Mouse (Mus musculus) intestine, embryonic 14.5 days (tissue): Measurements from ENCODE around the gene Efr3b. TPM values are rescaled to one million over a fixed set of nuclear protein-coding genes. Genes with fewer than 3 reads are reported as not detected.
"Not testable (repeated sequence)": the region's sequence is repeated elsewhere in the genome, so short reads cannot be mapped to it uniquely, and the experiment has no call there.

Experiments used
- ATAC-seq: fragments of 200-750 bp; cut with Nextera tagmentation; replicated peaks from 2 replicates; pipeline ENCODE4 v1.8.0; 2017; ENCODE audit warnings: low read depth, moderate number of reproducible peaks, moderate TSS enrichment, moderate library complexity; ENCODE audit not compliant: low FRiP score, low TSS enrichment
- DNase-seq: peaks from one replicate; pipeline ENCODE4 v3.0.0-alpha.2; 2018; ENCODE audit warnings: low spot score
- H3K27ac ChIP-seq: fragments of 300-500 bp; sonication (generic); 2 replicates; pipeline ENCODE4 v1.5.1; 2014; ENCODE audit warnings: low read depth, mild to moderate bottlenecking, control low read depth
- H3K27me3 ChIP-seq: fragments of 300-500 bp; sonication (generic); replicated peaks from 2 replicates; pipeline ENCODE4 v1.6.1; 2014; ENCODE audit warnings: low read length, control low read depth; ENCODE audit not compliant: control insufficient read depth, insufficient read depth
- H3K36me3 ChIP-seq: fragments of 300-500 bp; sonication (generic); 2 replicates; pipeline ENCODE4 v1.6.1; 2014; ENCODE audit warnings: low read length, control low read depth; ENCODE audit not compliant: control insufficient read depth, insufficient read depth
- H3K4me1 ChIP-seq: fragments of 300-500 bp; sonication (generic); replicated peaks from 2 replicates; pipeline ENCODE4 v1.6.1; 2014; ENCODE audit warnings: low read length, control low read depth, mixed read lengths; ENCODE audit not compliant: control insufficient read depth, insufficient read depth
- H3K4me2 ChIP-seq: fragments of 300-500 bp; sonication (generic); 2 replicates; pipeline ENCODE4 v1.6.1; 2014; ENCODE audit warnings: low read length
- H3K4me3 ChIP-seq: fragments of 300-500 bp; sonication (generic); 2 replicates; pipeline ENCODE4 v1.5.1; 2014; ENCODE audit warnings: low read depth, low read length, control low read depth, mixed read lengths
- H3K9ac ChIP-seq: fragments of 300-500 bp; sonication (generic); 2 replicates; pipeline ENCODE4 v1.6.1; 2014; ENCODE audit warnings: mild to moderate bottlenecking, low read length
- H3K9me3 ChIP-seq: fragments of 300-500 bp; sonication (generic); 2 replicates; pipeline ENCODE4 v1.6.1; 2016; ENCODE audit warnings: low read length, control low read depth; ENCODE audit not compliant: control insufficient read depth
- WGBS: fragments of 180-500 bp; shearing (Covaris S2); extraction: QIAGEN DNeasy Blood & Tissue Kit; methylation state at CpG from one replicate; pipeline ENCODE4 v1.1.7; 2014; 5-methylcytosine and 5-hydroxymethylcytosine counted together
- polyA plus RNA-seq: library from polyadenylated mRNA; unstranded; fragments of >200 nt; fragmentation: Nextera tagmentation; extraction: Ambion mirVana; gene quantifications from 2 replicates; pipeline ENCODE4 v1.2.1, GENCODE M21; 2014

Gene Efr3b
- polyA plus RNA-seq, 1 experiment from 2014 or later: 3.2 TPM

DNA sequence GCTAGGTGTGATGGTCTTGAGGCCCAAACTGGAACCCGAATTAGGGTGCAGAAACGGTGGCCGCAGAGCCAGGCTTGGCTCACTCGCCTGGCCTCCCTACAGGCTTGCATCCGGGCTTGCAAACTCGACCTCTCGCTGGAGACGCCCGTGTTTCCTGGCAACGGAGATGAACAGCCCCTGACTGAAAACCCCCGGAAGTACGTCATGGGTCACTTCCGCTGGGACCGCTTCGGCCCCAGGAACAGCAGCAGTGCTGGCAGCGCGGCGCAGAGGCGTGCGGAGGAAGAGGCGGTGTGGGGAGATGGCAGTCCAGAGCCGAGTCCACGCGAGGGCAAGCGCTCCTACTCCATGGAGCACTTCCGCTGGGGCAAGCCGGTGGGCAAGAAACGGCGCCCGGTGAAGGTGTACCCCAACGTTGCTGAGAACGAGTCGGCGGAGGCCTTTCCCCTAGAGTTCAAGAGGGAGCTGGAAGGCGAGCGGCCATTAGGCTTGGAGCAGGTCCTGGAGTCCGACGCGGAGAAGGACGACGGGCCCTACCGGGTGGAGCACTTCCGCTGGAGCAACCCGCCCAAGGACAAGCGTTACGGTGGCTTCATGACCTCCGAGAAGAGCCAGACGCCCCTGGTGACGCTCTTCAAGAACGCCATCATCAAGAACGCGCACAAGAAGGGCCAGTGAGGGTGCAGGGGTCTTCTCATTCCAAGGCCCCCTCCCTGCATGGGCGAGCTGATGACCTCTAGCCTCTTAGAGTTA lies 78.7 kb downstream of the Efr3b start:
- ATAC-seq: peak; percentile 95
- Histone ChIP-seq H3K4me1 (0 out of 2 replicates have a peak, but pooled peaks cover 5% of the 10 kb centered on the region), H3K27ac (peak overlapping the region; percentile 89), H3K4me2 (peak overlapping the region; percentile 82), H3K36me3 (no peaks in the 10 kb centered on the region), H3K9me3 (no peaks in the 10 kb centered on the region), H3K9ac (peak overlapping the region; percentile 67), H3K27me3 (peaks cover 3% of the 10 kb centered on the region), H3K4me3 (peak overlapping the region; percentile 55)
- 2% methylated on average over 51 of the region's 53 CpGs for WGBS
- peak; percentile 91 for DNase-seq

DNA sequence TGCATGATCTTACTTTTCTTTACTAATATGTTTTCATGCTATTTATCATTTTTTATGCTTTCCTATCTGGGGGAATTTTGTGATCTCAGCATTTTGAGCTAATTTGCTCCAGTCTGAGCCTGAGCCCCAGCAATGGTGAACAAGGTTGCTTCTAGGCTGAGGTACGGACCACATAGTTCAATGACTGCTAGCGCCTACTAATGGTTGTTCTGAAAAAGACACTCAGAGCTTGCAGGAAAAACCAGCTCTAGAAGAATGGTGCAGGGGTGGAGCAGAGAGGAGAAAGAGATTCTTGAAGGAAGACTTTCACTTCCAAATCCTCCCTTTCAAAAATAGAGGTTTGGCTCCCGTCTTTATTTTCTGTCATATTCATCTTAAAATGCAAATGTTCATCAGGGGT lies 82.4 kb downstream of the Efr3b start:
- H3K27ac ChIP-seq: no peak overlapping the region
- 0 out of 2 replicates have a peak, but pooled peaks cover 5% of the 10 kb centered on the region for H3K4me1 ChIP-seq
- no peak overlapping the region for H3K9ac ChIP-seq
- no peaks in the 10 kb centered on the region for H3K36me3 ChIP-seq
- DNase-seq (no peak), ATAC-seq (no peak)
- no peak overlapping the region for H3K4me2 ChIP-seq
- 13% methylated on average over 3 of the region's 3 CpGs for WGBS
- no peaks in the 10 kb centered on the region for H3K9me3 ChIP-seq
- peaks cover 19% of the 10 kb centered on the region for H3K27me3 ChIP-seq
- H3K4me3 ChIP-seq: no peak overlapping the region

DNA sequence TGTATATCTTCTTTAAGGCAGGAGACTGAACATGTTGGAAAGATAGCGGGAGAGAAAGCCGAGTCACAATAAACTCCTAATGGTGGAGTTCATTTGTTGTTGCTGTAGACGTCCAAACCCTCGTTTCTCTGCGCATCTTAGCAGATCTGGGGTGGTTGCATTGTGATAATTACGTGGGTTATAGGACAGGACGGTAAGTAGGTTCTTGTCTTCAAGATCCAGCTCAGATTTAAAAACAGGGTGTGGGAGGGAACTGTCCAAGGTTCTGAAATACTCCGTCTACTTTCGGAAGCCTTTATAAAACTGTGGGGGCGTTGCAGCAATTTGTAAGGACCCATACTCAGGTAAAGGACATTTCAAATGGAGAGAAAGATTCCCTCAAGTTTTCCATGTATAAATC lies 83.3 kb downstream of the Efr3b start:
- DNase-seq (peak; percentile 67), ATAC-seq (no peak)
- H3K27ac ChIP-seq: no peak overlapping the region
- H3K36me3 ChIP-seq: no peaks in the 10 kb centered on the region
- no peaks in the 10 kb centered on the region for H3K9me3 ChIP-seq
- H3K9ac ChIP-seq: no peak overlapping the region
- 0 out of 2 replicates have a peak, but pooled peaks cover 1% of the 10 kb centered on the region for H3K4me1 ChIP-seq
- no peak overlapping the region for H3K4me3 ChIP-seq
- 27% methylated on average over 10 of the region's 10 CpGs for WGBS
- H3K4me2 ChIP-seq: no peak overlapping the region
- peaks cover 19% of the 10 kb centered on the region for H3K27me3 ChIP-seq

DNA sequence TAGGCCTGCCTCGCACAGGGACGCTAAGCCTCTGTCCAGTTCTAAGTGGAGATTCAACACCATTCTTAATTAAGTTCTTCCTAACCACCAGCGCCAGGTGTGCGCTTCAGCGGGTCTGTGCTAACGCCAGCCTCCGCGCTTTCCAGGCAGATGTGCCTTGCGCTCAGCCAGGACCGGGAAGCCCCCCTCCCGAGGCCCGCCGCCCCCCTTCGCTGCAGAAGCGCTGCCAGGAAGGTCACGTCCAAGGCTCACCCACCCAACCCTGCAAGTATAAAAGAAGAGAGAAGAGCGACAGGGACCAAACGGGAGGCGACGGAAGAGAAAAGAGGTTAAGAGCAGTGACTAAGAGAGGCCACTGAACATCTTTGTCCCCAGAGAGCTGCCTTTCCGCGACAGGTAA lies 84.1 kb downstream of the Efr3b start, which contains the start of gene Pomc:
TSS of gene Pomc (plus strand) at position 301 of the 400 bp plus-strand sequence.
- H3K27me3 ChIP-seq: peaks cover 19% of the 10 kb centered on the region

DNA sequence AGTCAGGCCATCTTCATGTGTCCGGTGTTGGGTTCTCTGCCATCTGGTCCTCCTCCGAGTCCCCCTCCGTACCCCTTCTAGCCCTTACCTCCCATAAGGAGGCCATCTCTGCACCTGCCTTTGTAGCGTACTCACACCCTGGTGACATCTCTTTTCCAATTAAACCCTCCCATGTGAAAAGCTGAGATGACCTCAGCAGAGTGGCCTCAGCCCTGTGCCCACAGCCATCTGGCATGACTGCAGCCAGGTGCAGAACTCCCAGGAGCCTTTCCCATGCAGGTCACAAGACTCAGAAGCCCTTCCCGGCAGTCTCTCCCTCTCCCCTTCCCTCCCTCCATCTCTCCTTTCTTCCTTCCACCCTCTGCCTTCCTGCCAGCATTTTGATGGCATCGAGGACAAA lies 91.2 kb downstream of the Efr3b start:
- Histone ChIP-seq H3K4me3 (no peak overlapping the region), H3K4me1 (no peaks in the 10 kb centered on the region), H3K4me2 (no peak overlapping the region), H3K9me3 (no peaks in the 10 kb centered on the region), H3K36me3 (no peaks in the 10 kb centered on the region), H3K27ac (no peak overlapping the region), H3K9ac (no peak overlapping the region), H3K27me3 (no peaks in the 10 kb centered on the region)
- 77% methylated on average over 6 of the region's 6 CpGs for WGBS
- no peak for DNase-seq
- no peak for ATAC-seq

More for the DNA sequence above, 84.1 kb downstream of the Efr3b start, which contains the start of gene Pomc:
- DNase-seq: no peak
- H3K9ac ChIP-seq: no peak within 1 kb of the TSS
- WGBS: 15% methylated on average over 22 of the region's 22 CpGs
- H3K36me3 ChIP-seq: no peaks in the 10 kb centered on the region
- no peaks in the 10 kb centered on the region for H3K4me1 ChIP-seq
- H3K4me3 ChIP-seq: no peak within 1 kb of the TSS
- H3K27ac ChIP-seq: no peak within 1 kb of the TSS
- H3K9me3 ChIP-seq: no peaks in the 10 kb centered on the region
- no peak for ATAC-seq
- no peak within 1 kb of the TSS for H3K4me2 ChIP-seq

DNA sequence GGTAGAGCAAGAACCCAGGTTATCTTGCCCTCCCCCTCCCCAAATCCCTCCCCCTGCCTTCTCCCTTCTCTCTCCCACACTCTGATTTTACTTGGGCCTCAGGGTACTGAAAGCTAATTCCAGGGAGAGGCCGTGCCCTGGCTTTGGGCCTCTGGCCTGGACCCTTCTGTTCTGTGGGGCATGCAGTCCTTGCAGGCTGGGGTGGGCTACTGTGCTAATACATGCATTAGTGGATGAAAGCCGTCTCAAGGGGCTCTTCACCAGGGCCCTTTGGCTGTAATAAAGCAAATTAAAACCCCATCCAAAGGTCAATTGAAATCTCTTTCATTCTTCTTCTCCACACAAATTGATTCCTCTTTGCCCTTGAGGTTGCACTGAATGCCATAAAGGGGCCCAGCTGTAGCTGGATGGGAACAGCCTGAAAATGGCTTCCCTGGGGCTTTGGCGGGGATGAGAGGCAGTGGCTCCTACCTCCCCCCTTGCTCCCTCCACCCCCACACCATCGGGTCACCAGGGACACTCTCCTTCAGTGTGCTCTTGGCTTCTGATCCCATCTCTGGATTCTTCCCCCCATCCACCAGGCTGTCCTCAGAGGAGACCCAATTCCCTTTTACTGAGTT lies 94.2 kb downstream of the Efr3b start:
- ATAC-seq: no peak
- 54% methylated on average over 4 of the region's 4 CpGs for WGBS

DNA sequence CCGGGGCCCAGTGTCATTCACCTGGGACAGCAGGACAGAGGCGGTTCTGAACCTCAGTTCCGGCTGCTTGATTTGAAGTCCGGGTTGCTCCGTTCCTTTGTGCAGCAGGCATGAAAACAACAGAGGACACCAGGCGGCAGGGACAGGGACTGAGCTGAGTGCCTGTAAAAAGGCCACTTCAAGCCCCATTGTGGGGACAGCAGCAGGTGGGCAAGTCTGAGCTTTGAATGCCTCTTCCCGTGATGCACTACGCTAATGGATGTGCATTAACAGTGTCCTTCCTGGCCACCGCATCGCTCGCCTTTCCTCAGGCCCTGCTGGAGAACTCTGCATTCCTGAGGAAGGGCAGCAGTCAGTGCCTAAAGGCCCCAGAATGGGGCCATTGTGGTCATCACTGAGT lies 96.7 kb downstream of the Efr3b start:
- DNase-seq (no peak), ATAC-seq (no peak)
- no peaks in the 10 kb centered on the region for H3K9me3 ChIP-seq
- no peaks in the 10 kb centered on the region for H3K36me3 ChIP-seq
- no peak overlapping the region for H3K9ac ChIP-seq
- no peak overlapping the region for H3K4me2 ChIP-seq
- H3K4me3 ChIP-seq: no peak overlapping the region
- no peaks in the 10 kb centered on the region for H3K4me1 ChIP-seq
- H3K27ac ChIP-seq: no peak overlapping the region
- H3K27me3 ChIP-seq: no peaks in the 10 kb centered on the region
- WGBS: 42% methylated on average over 11 of the region's 11 CpGs

More for the DNA sequence above, 94.2 kb downstream of the Efr3b start:
- no peak overlapping the region for H3K4me2 ChIP-seq
- DNase-seq: no peak
- H3K4me1 ChIP-seq: no peaks in the 10 kb centered on the region
- no peaks in the 10 kb centered on the region for H3K27me3 ChIP-seq
- no peaks in the 10 kb centered on the region for H3K36me3 ChIP-seq
- H3K9me3 ChIP-seq: no peaks in the 10 kb centered on the region
- no peak overlapping the region for H3K27ac ChIP-seq
- H3K9ac ChIP-seq: no peak overlapping the region
- H3K4me3 ChIP-seq: no peak overlapping the region

DNA sequence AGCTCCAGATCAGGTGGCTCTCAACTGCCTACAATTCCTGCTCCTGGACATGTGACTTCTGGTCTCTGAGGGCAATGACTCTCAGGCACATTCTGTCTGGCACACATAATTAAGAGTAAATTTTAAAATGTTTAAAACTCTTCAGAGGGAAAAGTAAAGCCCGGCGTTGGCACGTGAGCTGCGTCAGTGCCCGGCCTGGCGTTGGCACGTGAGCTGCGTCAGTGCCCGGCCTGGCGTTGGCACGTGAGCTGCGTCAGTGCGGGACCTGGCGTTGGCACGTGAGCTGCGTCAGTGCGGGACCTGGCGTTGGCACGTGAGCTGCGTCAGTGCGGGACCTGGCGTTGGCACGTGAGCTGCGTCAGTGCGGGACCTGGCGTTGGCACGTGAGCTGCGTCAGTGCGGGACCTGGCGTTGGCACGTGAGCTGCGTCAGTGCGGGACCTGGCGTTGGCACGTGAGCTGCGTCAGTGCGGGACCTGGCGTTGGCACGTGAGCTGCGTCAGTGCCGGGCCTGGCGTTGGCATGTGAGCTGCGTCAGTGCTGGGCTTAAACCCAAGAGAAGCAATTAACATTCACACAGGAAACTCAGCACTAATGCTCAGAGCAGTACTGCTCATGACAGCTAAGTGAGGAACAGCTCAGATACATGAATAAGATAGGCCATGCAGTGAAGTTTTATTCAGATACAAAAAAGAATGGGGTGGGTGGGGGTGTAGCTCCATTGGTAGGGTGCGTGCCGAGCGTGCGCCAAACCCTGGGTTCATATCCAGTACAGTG lies 108.4 kb downstream of the Efr3b start:
- H3K4me1 ChIP-seq, H3K36me3 ChIP-seq, H3K4me3 ChIP-seq, H3K4me2 ChIP-seq, H3K9ac ChIP-seq, H3K27me3 ChIP-seq, ATAC-seq, H3K27ac ChIP-seq, DNase-seq, H3K9me3 ChIP-seq: not testable (repeated sequence)
- 89% methylated on average over 31 of the region's 47 CpGs for WGBS
